In the genomic region with DNA sequence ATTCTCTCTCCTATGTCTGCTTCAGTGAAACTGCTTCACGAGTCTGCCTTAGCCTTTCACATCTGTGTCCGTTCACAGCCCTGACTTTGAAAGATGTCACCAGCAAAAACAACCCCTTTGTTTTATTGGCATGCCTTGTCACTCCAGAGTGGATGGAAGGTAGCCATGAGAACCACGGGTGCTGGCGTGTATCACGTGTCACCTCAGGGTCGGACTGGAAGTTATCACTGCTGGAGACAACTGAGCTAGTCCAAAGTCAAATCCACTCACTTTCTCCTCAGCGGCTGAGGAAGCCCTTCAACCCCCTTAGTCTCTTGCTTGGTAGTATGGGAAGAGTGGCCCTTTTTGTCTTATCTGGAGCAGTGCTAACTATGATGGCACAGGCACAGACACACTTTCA, we compare ENCODE assay signal across 26 mouse cellular contexts.
DNase-seq lines count a peak whose midpoint lies in the region; TF ChIP-seq lines count a peak whose summit lies in the region.
"Had no signal": no experiment of that assay in that cellular context is flagged by ENCODE, and none has a peak within 500 bp of the region (broad histone marks: within the 10 kb centered on the region; RNA-seq: fewer than 3 reads in every experiment).

No protein-coding gene starts in this region.

- DNase-seq in cerebellum, postnatal 10 days, result peak; percentile 18 to 42
- DNase-seq in cerebellum, adult 9-10 months, result no peak
- DNase-seq in heart, adult 2 months, result peak; percentile 14 to 17
- no peak for DNase-seq in heart, postnatal 25 days (ENCODE audit: low spot score)
- DNase-seq in heart, embryonic 10.5 days (ENCODE audit: low spot score), result peak; percentile 80
- peak; percentile 3 to 8 for DNase-seq in heart, postnatal 36 days
- DNase-seq in right cerebral cortex, postnatal 4 days, result no peak
- DNase-seq in lung, adult 18-20 months, result no peak
- DNase-seq: adrenal gland, postnatal 10 days; adrenal gland, postnatal 36 days; cerebellum, adult 18-20 months; cerebellum, adult 9-11 months; cerebellum, postnatal 36 days; embryo, embryonic 11 days; gastrocnemius, postnatal 25 days; kidney, adult 11 months; kidney, adult 8-10 months had no signal

- no peak for TF ChIP-seq POLR2A in heart, adult 2 months (IDR thresholded peaks at IDR 0.05; ENCODE audit: insufficient read depth, low read depth, low read length)

- no peak for TF ChIP-seq CTCF in heart, adult 2 months (IDR thresholded peaks at IDR 0.05)

- H3K27ac ChIP-seq in heart, adult 2 months, result no peak overlapping the region
- H3K27ac ChIP-seq in heart, embryonic 10.5 days, result no peak overlapping the region
- H3K27ac ChIP-seq: embryonic facial prominence, embryonic 10.5 days; embryonic facial prominence, embryonic 13.5 days; forebrain, embryonic 12.5 days; forebrain, embryonic 15.5 days; heart, embryonic 13.5 days; hindbrain, embryonic 14.5 days; hindbrain, postnatal 0 days had no signal

- intact Hi-C loops in heart, adult 2 months (cut with DNase I), result loop anchor here (2.0 kb wide), 1 partner anchor 77 kb away; no protein-coding TSS in a partner anchor
- intact Hi-C loops in heart, postnatal 25 days (cut with DNase I), result loop anchor here (2.0 kb wide), 1 partner anchor 77 kb away; no protein-coding TSS in a partner anchor
- intact Hi-C loops in heart, postnatal 36 days (cut with DNase I), result loop anchor here (5.0 kb wide), 1 partner anchor 513 kb away; no protein-coding TSS in a partner anchor

- no peak overlapping the region for H3K4me3 ChIP-seq in heart, adult 2 months
- no peak overlapping the region for H3K4me3 ChIP-seq in heart, embryonic 10.5 days
- H3K4me3 ChIP-seq: embryonic facial prominence, embryonic 10.5 days; embryonic facial prominence, embryonic 13.5 days; erythroblast, embryonic 14.5 days; forebrain, embryonic 12.5 days; forebrain, embryonic 15.5 days; heart, embryonic 13.5 days had no signal

- WGBS in heart, adult 2 months, result 46% methylated on average over 7 of the region's 7 CpGs
- 51% methylated on average over 7 of the region's 7 CpGs for WGBS in heart, embryonic 10.5 days

- H3K4me1 ChIP-seq in heart, adult 2 months (ENCODE audit: control insufficient read depth, insufficient read depth, low read length), result no peaks in the 10 kb centered on the region
- H3K4me1 ChIP-seq in heart, embryonic 10.5 days, result 0 out of 2 replicates have a peak, but pooled peaks cover 3% of the 10 kb centered on the region
- H3K4me1 ChIP-seq: embryonic facial prominence, embryonic 10.5 days; embryonic facial prominence, embryonic 13.5 days; forebrain, embryonic 12.5 days had no signal

- no peaks in the 10 kb centered on the region for H3K27me3 ChIP-seq in heart, adult 2 months (ENCODE audit: control insufficient read depth, insufficient read depth, low read length)
- H3K27me3 ChIP-seq in heart, embryonic 10.5 days (ENCODE audit: insufficient read depth, poor library complexity, severe bottlenecking), result no peaks in the 10 kb centered on the region
- H3K27me3 ChIP-seq: embryonic facial prominence, embryonic 13.5 days; forebrain, embryonic 12.5 days; forebrain, embryonic 15.5 days; heart, embryonic 13.5 days; Patski had no signal

- TF ChIP-seq EP300 in heart, adult 2 months (IDR thresholded peaks at IDR 0.05; ENCODE audit: insufficient read depth, low read depth, low read length), result no peak

- H3K79me2 ChIP-seq in heart, adult 2 months (replicated peaks; ENCODE audit: control insufficient read depth, insufficient read depth, low read length), result no peaks in the 10 kb centered on the region

- no peak overlapping the region for H3K9ac ChIP-seq in heart, adult 2 months (ENCODE audit: low read depth, low read length)
- H3K9ac ChIP-seq: embryonic facial prominence, embryonic 13.5 days; forebrain, embryonic 12.5 days; forebrain, embryonic 15.5 days; heart, embryonic 13.5 days; hindbrain, embryonic 14.5 days had no signal

- H3K9me3 ChIP-seq in heart, embryonic 10.5 days, result no peaks in the 10 kb centered on the region
- H3K9me3 ChIP-seq: embryonic facial prominence, embryonic 10.5 days; embryonic facial prominence, embryonic 13.5 days; forebrain, embryonic 12.5 days; forebrain, embryonic 15.5 days; heart, embryonic 13.5 days had no signal

- H3K36me3 ChIP-seq in heart, adult 2 months (ENCODE audit: control insufficient read depth, insufficient read depth, low read length), result no peaks in the 10 kb centered on the region
- H3K36me3 ChIP-seq in heart, embryonic 10.5 days, result no peaks in the 10 kb centered on the region
- H3K36me3 ChIP-seq: embryonic facial prominence, embryonic 10.5 days; embryonic facial prominence, embryonic 13.5 days; forebrain, embryonic 12.5 days; forebrain, embryonic 15.5 days; heart, embryonic 13.5 days had no signal

Comparison
In these comparisons a context has a peak if more than half of its experiments do, and no peak if none do; other contexts are left out.
1. DNase-seq: peak in cerebellum, postnatal 10 days (2 of 2), heart, adult 2 months (2 of 2), heart, embryonic 10.5 days (single experiment) and heart, postnatal 36 days (2 of 2); none in cerebellum, adult 9-10 months (single experiment), heart, postnatal 25 days (single experiment), right cerebral cortex, postnatal 4 days (single experiment) and lung, adult 18-20 months (0 of 2).